Mouse (Mus musculus): Measurements from ENCODE around the gene Fam78a. TPM values are rescaled to one million over a fixed set of nuclear protein-coding genes. Genes with fewer than 3 reads are reported as not detected.
A peak's percentile ranks its signal among the peaks of the same experiment; 100 is the strongest.

The Fam78a gene
- polyA plus RNA-seq (2014; fragmentation: Nextera tagmentation; extraction: Ambion mirVana) = 0.52 and 0.56 TPM in 2 replicates

DNA sequence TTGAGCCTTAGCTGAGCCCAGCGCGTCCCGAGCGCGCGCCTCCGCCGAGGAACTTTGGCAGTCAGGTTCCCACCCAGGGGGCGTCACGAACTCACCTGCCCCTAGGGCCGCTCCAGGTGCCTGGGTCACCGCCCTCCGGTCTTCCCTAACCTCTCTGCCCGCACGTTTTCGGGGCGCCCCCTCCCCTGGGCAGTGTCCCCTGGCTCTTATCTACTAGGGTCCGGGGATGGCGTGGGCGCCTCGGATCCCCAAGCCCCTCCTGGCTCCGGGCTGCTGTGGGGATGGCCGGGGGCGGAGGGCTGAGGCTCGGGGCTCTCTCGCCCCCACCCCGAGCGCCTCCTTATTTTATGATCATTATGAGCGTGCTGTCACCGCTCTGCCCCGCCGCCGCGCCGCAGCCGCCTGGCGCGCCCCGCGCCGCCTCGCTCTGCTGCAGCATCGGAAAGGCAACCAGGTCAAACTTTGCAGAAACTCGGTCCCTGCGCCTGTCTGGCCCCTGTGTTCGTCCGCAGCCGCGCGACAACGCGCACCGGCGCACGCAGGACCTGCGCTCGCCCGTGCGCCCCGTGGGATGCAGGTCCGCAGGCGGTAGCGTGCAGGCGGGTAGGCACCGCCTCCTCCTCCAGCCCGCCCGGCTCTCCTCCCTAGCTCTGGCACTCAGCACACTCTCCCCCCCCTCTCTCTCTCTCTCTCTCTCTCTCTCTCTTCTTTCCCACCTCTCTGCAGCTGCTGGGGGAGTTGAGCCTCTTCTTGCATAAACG lies at the start of gene Fam78a:
Gene Fam78a (minus strand): TSS at position 747 of the 761 bp plus-strand sequence.
- Histone ChIP-seq H3K9me3 (ENCODE audit: control insufficient read depth, low read length) (no peaks in the 10 kb centered on the region), H3K9ac (peak within 1 kb of the TSS; percentile 63), H3K27me3 (ENCODE audit: control insufficient read depth, insufficient read depth, low read length) (peaks cover 59% of the 10 kb centered on the region), H3K4me1 (replicated peaks; ENCODE audit: control insufficient read depth, insufficient read depth, low read length) (peaks cover 30% of the 10 kb centered on the region), H3K4me3 (replicated peaks; ENCODE audit: low read length) (peak within 1 kb of the TSS; percentile 58), H3K36me3 (replicated peaks; ENCODE audit: control insufficient read depth, insufficient read depth) (no peaks in the 10 kb centered on the region), H3K4me2 (replicated peaks) (peak within 1 kb of the TSS; percentile 100), H3K27ac (no peak within 1 kb of the TSS)
- DNase-seq (ENCODE audit: low spot score) = peak; percentile 60
- under 1% methylated on average over 67 of the region's 68 CpGs for WGBS
- peak; percentile 75 for ATAC-seq (ENCODE audit: low FRiP score)

DNA sequence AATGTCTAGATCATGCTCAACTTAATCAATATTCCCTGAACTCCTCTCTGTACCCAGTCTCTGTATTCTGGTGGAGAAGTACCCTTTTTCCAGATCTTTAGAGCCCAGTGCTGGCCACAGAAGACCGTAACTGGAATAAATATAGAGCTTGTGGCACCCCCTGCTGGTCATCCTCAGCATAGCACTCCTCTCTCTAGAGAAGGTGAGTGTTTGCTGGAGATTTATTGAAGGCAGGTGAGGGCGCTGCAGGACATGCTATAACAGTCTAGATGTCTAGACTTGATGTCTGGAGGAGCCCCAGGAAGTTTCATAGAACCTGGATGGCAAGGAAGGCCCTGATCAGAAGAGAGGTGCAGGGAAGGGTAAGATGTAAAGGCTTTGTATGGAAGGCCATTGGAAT lies 49.4 kb upstream of the Fam78a start:
- H3K36me3 ChIP-seq (replicated peaks; ENCODE audit: control insufficient read depth, insufficient read depth) = no peaks in the 10 kb centered on the region
- H3K4me3 ChIP-seq (replicated peaks; ENCODE audit: low read length) = no peak overlapping the region
- H3K9me3 ChIP-seq (ENCODE audit: control insufficient read depth, low read length) = no peaks in the 10 kb centered on the region
- H3K4me2 ChIP-seq (replicated peaks) = no peak overlapping the region
- H3K27ac ChIP-seq = no peak overlapping the region
- H3K4me1 ChIP-seq (replicated peaks; ENCODE audit: control insufficient read depth, insufficient read depth, low read length) = peaks cover 11% of the 10 kb centered on the region
- no peak for ATAC-seq (ENCODE audit: low FRiP score)
- 9% methylated on average over 2 of the region's 2 CpGs for WGBS
- peak; percentile 86 for DNase-seq (ENCODE audit: low spot score)
- H3K9ac ChIP-seq = no peak overlapping the region
- no peaks in the 10 kb centered on the region for H3K27me3 ChIP-seq (ENCODE audit: control insufficient read depth, insufficient read depth, low read length)

DNA sequence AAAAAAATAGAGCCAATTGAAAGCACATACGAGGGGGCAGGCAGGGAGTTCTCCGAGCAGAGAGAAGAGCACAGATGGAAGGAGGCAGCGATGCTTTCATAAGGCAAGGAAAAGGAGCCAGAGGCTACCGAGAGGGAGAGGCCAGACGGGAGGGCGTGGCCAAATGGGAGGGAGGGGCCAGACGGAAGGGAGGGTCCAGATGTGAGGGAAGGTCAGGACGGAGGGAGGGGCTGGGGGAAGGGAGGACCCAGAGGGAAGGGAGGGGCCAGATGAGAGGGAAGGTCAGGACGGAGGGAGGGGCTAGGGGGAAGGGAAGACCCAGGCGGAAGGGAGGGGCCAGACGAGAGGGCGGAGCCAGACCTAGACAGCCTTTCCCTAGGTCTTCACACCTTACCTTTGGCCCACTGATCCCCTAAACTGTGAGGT lies 47.9 kb upstream of the Fam78a start:
- no peaks in the 10 kb centered on the region for H3K9me3 ChIP-seq (ENCODE audit: control insufficient read depth, low read length)
- no peak overlapping the region for H3K9ac ChIP-seq
- no peak overlapping the region for H3K4me2 ChIP-seq (replicated peaks)
- H3K4me3 ChIP-seq (replicated peaks; ENCODE audit: low read length) = no peak overlapping the region
- WGBS = 7% methylated on average over 12 of the region's 12 CpGs
- ATAC-seq (ENCODE audit: low FRiP score) = no peak
- H3K4me1 ChIP-seq (replicated peaks; ENCODE audit: control insufficient read depth, insufficient read depth, low read length) = peaks cover 5% of the 10 kb centered on the region
- no peaks in the 10 kb centered on the region for H3K36me3 ChIP-seq (replicated peaks; ENCODE audit: control insufficient read depth, insufficient read depth)
- no peak overlapping the region for H3K27ac ChIP-seq
- H3K27me3 ChIP-seq (ENCODE audit: control insufficient read depth, insufficient read depth, low read length) = peaks cover 3% of the 10 kb centered on the region; the same call in 1 of the 2 replicates
- no peak for DNase-seq (ENCODE audit: low spot score)

DNA sequence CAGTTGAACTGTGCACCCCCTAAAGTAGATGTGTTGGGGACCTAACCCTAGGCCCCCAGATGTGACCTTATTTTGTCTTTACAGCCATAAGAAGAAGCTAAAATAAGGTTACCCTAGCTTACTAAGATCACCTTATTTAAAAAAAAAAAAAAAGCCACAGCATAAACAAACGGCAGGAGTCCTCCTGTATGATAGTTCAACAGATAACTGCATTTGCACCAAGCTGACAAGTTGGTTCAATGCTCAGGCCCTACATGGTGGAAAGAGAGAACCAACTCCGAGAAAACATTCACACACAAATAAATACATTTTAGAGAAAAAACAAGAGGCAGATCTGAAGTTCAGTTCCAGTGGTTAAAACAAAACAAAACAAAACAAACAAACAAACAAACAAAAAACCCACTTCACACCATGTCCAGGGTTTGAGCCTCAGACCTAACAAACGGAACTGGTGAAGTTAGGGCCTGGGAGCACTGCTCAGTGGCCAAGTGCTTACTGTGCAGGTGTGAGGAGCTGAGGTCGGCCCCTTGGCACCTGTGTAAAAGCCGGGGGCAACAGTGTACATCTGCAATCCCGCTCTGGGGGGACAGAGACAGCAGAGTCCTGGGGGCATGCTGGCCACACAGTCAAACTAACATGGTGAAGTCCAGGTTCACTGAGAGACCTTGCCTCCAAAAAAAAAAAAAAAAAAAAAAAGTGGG lies 47.4 kb upstream of the Fam78a start:
- WGBS = 73% methylated on average over 6 of the region's 6 CpGs
- no peak for ATAC-seq (ENCODE audit: low FRiP score)
- H3K36me3 ChIP-seq (replicated peaks; ENCODE audit: control insufficient read depth, insufficient read depth) = no peaks in the 10 kb centered on the region

DNA sequence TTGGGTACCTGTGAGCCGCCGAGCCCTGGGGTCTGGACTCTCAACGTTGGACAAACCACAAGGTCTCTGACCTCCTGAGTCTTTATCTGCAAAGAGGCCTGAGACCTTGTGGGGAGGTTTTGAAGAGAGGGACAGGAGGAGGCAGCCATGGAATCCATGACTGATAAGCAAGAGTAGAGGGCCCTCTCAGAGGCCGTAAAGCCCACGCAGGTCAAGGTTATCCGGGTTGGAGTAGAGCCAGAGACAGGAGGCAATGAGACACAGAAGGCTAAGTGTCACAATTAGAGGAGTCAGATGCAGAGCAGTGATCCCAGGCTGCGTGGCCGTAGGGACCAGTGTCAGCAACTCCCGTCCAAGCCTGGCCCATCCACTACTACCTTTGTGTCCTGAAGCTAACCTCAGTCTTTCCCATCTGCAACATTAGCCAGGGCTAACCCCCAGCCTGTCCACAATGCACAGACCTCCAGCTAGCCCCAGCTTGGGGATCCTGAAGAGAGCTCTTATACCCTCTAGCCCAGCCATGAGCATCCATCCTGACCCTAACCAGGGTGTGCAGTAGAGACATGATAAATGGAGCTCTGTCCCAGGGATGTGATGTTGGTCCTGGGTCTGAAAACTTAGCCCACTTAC lies 46.7 kb upstream of the Fam78a start:
- H3K4me1 ChIP-seq (replicated peaks; ENCODE audit: control insufficient read depth, insufficient read depth, low read length) = no peaks in the 10 kb centered on the region; the same call in 1 of the 2 replicates
- peaks cover 3% of the 10 kb centered on the region; the same call in 1 of the 2 replicates for H3K27me3 ChIP-seq (ENCODE audit: control insufficient read depth, insufficient read depth, low read length)
- H3K36me3 ChIP-seq (replicated peaks; ENCODE audit: control insufficient read depth, insufficient read depth) = no peaks in the 10 kb centered on the region
- no peaks in the 10 kb centered on the region for H3K9me3 ChIP-seq (ENCODE audit: control insufficient read depth, low read length)
- no peak for ATAC-seq (ENCODE audit: low FRiP score)
- WGBS = 85% methylated on average over 9 of the region's 9 CpGs
- no peak for DNase-seq (ENCODE audit: low spot score)
- H3K4me3 ChIP-seq (replicated peaks; ENCODE audit: low read length) = no peak overlapping the region
- H3K4me2 ChIP-seq (replicated peaks) = no peak overlapping the region
- H3K9ac ChIP-seq = no peak overlapping the region
- no peak overlapping the region for H3K27ac ChIP-seq

More for the DNA sequence above, 47.4 kb upstream of the Fam78a start:
- H3K27me3 ChIP-seq (ENCODE audit: control insufficient read depth, insufficient read depth, low read length) = peaks cover 3% of the 10 kb centered on the region; the same call in 1 of the 2 replicates
- peaks cover under 1% of the 10 kb centered on the region; the same call in 1 of the 2 replicates for H3K4me1 ChIP-seq (replicated peaks; ENCODE audit: control insufficient read depth, insufficient read depth, low read length)
- no peak overlapping the region for H3K4me2 ChIP-seq (replicated peaks)
- H3K9ac ChIP-seq = no peak overlapping the region
- no peak overlapping the region for H3K27ac ChIP-seq
- no peaks in the 10 kb centered on the region for H3K9me3 ChIP-seq (ENCODE audit: control insufficient read depth, low read length)
- no peak for DNase-seq (ENCODE audit: low spot score)
- no peak overlapping the region for H3K4me3 ChIP-seq (replicated peaks; ENCODE audit: low read length)

DNA sequence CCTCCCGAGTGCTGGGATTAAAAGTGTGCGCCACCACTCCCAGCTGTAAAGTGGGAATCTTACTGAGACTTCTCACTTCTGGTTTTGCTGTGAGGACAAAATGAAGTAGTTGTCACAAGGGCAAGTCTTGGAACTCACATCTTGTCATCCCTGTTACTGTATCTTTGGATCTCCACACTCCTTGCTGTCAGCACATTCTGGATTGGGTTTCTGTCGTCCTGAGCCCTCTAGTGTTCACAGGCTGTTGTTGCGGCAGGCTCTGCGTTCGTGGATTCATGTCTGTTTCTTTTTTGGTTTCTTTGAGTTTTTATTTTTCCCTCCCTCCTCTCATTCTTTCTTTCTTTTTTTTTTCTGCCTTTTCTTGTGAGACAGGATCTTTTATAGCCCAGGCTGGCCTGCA lies 45.8 kb upstream of the Fam78a start:
- Histone ChIP-seq H3K9me3 (ENCODE audit: control insufficient read depth, low read length) (no peaks in the 10 kb centered on the region), H3K36me3 (replicated peaks; ENCODE audit: control insufficient read depth, insufficient read depth) (no peaks in the 10 kb centered on the region), H3K27ac (no peak overlapping the region), H3K4me3 (replicated peaks; ENCODE audit: low read length) (no peak overlapping the region), H3K9ac (no peak overlapping the region), H3K27me3 (ENCODE audit: control insufficient read depth, insufficient read depth, low read length) (peaks cover 3% of the 10 kb centered on the region; the same call in 1 of the 2 replicates), H3K4me1 (replicated peaks; ENCODE audit: control insufficient read depth, insufficient read depth, low read length) (no peaks in the 10 kb centered on the region; the same call in 1 of the 2 replicates), H3K4me2 (replicated peaks) (no peak overlapping the region)
- 37% methylated on average over 6 of the region's 6 CpGs for WGBS
- DNase-seq (ENCODE audit: low spot score) (peak; percentile 70), ATAC-seq (ENCODE audit: low FRiP score) (no peak)

DNA sequence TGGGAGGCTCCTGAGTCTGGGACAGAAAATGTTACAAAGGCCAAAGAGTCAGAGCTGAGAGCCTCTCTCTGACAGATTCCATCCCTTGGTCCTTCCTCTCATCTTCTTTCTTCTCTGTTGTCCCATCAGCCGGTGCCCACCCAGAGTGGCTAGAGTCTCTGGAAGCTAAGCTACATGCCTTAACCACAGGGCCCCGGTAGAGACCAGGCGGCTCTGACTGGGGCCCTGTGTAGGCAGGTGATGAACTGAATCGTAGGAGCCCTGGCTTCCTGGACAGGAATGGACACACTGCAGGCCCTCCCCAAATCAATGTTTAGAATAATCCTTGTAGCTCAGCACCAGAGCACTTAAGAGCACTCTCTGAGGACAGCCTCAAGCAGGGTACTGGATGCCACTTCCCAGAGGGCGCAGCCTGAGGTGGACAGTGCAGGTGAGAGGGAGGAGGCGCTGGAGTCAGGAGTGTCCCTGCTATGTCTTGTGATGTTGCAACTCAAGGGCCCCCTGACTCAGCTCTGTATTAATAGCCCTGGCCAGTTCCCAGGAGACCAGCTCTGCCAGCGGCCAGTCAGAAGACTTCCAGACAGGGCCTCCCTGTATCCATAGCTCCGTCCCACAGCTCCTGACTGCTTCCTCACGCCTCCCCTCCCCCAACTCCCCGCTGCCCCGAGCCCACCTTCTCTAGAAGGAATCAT lies 44.9 kb upstream of the Fam78a start:
- Histone ChIP-seq H3K36me3 (replicated peaks; ENCODE audit: control insufficient read depth, insufficient read depth) (no peaks in the 10 kb centered on the region), H3K27ac (no peak overlapping the region), H3K27me3 (ENCODE audit: control insufficient read depth, insufficient read depth, low read length) (peaks cover 3% of the 10 kb centered on the region; the same call in 1 of the 2 replicates), H3K9ac (no peak overlapping the region), H3K4me1 (replicated peaks; ENCODE audit: control insufficient read depth, insufficient read depth, low read length) (no peaks in the 10 kb centered on the region; the same call in 1 of the 2 replicates), H3K4me3 (replicated peaks; ENCODE audit: low read length) (no peak overlapping the region), H3K4me2 (replicated peaks) (no peak overlapping the region), H3K9me3 (ENCODE audit: control insufficient read depth, low read length) (no peaks in the 10 kb centered on the region)
- ATAC-seq (ENCODE audit: low FRiP score) (no peak; the same call in 1 of the 2 replicates), DNase-seq (ENCODE audit: low spot score) (no peak)
- 60% methylated on average over 11 of the region's 11 CpGs for WGBS

DNA sequence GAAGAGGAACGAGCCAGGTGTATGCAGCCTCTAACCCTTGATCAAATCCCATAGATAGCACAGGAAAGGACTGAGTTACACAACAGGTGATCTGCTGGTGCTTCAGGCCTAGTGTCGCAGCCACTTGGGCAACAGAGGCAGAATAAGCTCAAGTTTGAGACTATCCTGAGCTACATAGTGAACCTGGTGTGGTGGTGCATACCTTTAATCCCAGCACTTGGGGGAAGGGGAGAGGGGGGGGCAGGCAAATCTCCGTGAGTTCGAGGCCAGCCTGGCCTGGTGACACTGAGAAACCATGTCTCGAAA lies 43.8 kb upstream of the Fam78a start:
- Histone ChIP-seq H3K4me2 (replicated peaks) (no peak overlapping the region), H3K36me3 (replicated peaks; ENCODE audit: control insufficient read depth, insufficient read depth) (no peaks in the 10 kb centered on the region), H3K4me1 (replicated peaks; ENCODE audit: control insufficient read depth, insufficient read depth, low read length) (no peaks in the 10 kb centered on the region; the same call in 1 of the 2 replicates), H3K27ac (no peak overlapping the region), H3K9me3 (ENCODE audit: control insufficient read depth, low read length) (no peaks in the 10 kb centered on the region), H3K4me3 (replicated peaks; ENCODE audit: low read length) (no peak overlapping the region), H3K27me3 (ENCODE audit: control insufficient read depth, insufficient read depth, low read length) (peaks cover 3% of the 10 kb centered on the region; the same call in 1 of the 2 replicates), H3K9ac (no peak overlapping the region)
- DNase-seq (ENCODE audit: low spot score) = no peak
- ATAC-seq (ENCODE audit: low FRiP score) = no peak
- WGBS = 91% methylated on average over 5 of the region's 5 CpGs
